Mouse (Mus musculus) liver, adult (tissue): ENCODE measurements around the gene Trappc11.
A peak's percentile ranks its signal among the peaks of the same experiment; 100 is the strongest.

Experiments used
- GATA4 ChIP-seq: IDR thresholded peaks from 2 replicates; pipeline ENCODE4 v1.6.1; 2014; ENCODE audit warnings: mild to moderate bottlenecking, low read length; ENCODE audit not compliant: insufficient replicate concordance

Gene Trappc11

DNA sequence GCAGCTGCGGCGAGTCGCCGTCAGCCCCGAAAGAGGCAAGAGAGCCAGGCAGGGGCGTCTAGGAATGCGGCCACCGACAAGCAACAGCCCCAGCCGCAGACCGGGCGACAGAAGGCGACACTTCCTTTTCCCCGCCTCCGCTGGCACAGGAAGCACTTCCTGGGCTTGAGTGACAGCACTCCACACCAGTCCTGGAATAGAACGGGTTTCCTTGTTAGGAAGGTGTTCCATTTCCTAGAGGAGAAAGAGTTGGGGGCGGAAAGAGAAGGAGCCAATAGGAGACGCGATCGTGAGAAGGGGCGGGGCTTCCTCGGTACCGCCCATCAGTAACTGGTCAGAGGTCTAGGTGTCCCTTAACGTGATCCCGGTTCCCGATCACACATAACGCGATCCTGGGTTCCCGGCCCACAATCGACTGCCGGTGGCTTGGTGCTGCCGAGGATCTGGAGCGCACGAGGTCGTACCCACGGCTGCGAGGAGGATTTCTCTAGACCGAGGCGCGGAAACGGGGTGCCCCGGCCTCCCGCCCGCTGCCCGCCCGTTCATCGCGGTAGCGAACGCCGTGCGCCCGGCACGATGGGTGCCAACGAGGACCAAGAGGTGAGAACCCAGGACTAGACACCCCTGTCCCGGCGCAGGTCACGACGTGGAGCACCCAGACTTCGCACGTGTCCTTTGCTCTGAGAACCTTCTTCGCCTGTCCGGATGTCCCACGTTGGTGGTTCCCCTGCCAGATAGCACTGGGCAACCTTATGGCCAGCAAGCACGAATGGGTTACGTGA is at the start of gene Trappc11, which contains the start of gene Rwdd4a:
TSS of gene Trappc11 (minus strand) at position 127 of the 782 bp plus-strand sequence.
TSS of gene Rwdd4a (plus strand) at position 321 of the 782 bp plus-strand sequence.
- TF ChIP-seq GATA4 = peak; percentile 25; the same call in 1 of the 2 replicates

DNA sequence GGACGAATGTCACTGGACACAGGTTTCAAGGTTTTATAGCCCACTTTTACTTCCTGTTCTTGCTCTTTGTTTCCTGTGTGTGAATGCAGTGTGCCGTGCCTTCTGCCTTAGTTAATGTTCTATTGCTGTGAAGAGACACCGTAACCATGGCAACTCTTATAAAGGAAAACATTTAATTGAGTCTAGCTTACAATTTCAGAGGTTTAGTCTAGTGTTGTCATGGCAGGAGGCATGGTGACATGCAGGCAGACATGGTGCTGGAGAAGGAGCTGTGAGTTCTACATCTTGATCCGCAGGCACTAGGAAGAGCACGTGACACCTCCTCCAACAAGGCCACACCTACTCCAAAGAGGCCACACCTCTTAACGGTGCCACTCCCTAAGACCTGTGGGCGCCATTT is 48.2 kb upstream of the Trappc11 start:
- no peak for TF ChIP-seq GATA4

DNA sequence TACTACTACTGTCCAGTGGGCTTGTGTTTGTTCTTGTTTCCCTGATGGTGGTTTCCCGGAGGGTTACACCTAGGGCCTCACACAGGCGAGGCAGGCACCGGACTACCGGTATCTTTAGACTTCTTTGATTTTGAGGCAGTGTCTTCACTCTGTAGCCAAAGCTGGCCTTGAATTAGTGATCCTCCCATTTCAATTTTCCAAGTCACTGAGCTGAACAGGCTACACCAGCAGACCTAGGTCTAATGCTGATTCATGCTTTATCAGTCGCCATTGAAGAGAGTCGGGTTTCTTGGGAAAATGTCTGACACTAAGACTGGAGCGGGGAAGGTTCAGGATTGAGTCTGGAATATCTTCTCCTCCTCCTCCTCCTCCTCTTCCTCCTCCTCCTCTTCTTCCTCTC is 40.2 kb upstream of the Trappc11 start:
- TF ChIP-seq GATA4 = no peak

DNA sequence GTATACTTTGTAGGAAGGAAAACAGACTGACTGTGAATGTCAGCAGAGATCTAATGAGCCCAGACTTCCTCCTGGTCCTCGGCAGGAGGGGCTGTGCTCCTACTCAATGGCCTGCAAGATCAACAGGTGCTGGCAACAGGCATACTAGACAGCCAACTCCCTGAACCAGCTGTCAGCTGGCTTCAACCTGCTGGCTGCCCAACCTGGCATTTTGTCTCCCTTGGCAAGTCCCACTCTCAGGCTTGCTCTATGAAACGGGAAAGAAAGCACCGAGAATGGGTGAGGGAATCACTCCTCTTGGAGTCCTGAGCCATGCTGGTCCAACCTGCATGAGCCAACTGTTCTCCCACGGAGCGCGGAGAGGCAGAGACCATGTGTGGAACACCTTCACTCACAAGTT is 36.9 kb upstream of the Trappc11 start:
- no peak for TF ChIP-seq GATA4

DNA sequence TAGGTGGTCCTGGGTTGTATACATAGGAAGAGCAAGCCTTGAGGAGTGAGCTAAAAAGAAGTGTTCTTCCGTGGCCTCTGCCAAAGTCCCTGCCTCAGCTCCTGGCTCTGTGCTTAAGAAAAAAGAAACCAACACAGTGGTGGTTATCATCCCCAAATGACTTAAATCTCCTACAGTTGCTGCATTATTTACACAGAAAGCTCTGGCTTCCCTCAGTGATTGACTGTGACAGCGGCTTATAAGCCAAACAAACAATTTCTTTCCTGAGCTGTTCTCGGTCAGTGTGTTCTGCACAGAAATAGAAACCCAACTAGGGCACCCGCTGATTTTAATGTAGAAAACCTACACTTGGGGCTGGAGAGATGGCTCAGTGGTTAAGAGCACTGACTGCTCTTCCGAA is 34.8 kb upstream of the Trappc11 start:
- TF ChIP-seq GATA4 = no peak

DNA sequence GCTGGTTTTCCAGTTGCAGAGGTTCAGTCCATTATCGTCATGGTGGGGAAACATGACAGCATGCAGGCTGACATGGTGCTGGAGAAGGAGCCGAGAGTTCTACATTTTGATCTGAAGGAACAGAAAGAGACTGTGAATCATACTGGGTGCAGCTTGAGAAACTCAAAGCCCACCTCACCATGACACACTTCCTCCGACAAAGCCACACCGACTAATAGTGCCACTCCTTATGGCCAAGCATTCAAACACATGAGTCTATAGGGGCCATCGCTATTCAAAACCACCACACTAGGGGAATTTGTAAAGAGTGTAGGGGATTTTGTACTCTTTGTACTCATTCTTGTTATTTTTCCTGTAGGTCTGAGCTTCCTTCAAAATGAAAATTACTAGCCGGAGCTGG is 33.3 kb upstream of the Trappc11 start:
- no peak for TF ChIP-seq GATA4

DNA sequence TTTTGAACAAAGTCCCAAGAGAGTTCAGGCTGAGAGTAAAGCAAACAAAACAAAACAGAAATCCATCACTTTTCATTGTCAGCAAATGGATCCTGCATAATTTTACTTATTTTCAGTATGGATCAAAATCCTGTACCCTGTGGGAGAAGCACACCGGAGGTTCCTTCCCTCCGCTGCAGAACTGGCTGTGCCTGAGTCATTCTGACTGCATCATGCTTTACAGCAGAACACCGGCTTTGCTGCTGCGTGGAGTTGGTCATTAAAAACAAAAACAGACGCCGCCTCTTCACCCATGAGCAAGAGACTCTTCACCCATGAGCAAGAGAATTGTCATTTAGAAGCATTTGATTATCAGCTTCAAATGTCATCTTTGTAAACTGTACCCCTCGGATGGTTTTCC is 27.5 kb upstream of the Trappc11 start:
- no peak for TF ChIP-seq GATA4

DNA sequence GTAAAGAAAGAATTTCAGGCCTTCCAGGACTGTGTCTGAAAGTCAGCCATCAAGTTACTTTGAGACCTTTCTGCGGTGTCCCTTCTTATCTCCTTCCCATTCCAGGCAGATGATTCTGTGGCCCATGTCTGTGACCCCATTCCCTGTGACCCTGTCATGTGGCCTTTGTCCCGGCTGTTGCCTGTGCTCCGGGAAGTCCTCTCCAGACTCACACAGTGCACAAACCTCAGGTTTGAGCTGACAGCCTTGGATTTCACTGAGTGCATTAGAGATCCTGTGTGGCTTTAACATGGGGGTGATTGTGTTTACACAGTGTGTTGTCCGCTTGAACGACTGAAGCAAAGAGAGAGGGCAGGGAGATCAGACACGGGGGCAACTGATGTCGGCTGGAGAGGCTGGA is 25.0 kb upstream of the Trappc11 start:
- no peak for TF ChIP-seq GATA4

DNA sequence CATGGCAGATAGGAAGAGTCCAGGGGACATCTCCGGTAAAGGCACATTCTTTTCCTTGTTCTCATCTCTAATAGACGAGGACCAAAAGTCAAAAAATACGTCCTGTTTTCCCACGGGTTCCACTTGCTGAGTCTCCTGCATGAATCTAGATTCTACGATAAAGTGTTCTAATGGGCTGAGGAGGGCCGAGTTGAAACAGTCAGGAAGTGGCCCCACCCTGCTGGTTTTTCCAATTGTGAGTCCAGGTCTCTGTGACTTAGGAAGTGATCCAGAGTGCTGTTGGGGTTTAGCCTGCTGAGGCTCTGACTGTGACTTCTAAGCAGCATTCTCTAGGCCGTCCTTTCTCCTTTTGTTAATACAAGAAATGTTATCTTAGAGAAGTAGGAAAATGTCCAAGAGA is 23.2 kb upstream of the Trappc11 start:
- no peak for TF ChIP-seq GATA4

DNA sequence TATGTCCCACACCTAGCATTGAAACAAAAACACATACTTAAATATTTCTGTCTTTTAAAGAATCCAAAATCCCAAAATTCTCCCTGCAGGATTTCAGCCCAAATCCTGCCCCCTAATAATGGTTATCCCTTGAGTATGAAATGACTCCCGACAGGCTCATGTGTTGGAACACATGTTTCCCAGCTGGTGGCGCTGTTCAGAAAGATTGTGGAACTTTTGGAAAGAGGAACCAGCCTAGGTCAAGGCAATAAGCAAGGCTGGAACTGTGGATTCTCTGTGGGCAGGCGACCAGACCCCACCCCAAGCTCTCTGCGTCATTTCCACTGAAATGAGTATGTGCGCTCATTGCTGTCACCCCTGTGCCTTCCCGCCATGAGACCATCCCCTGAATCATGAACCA is 20.3 kb upstream of the Trappc11 start:
- no peak for TF ChIP-seq GATA4

DNA sequence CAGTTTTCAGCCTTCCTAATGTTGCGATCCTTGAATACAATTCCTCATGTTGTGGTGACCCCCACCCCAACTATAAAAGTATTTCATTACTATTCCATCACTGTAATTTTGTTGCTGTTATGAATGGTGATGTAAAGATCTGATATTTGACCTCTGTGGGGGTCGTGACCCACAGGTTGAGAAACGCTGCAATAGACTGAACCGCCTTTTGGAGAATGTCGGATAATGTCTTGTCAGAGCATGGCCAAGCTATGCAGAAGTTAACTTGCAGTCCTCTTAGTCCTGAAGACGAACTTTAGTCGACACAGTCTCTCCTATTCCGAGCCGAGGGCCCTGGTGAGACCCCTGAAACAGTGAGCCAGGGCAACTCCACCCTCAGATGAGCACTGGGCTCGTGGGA is 13.8 kb upstream of the Trappc11 start:
- no peak for TF ChIP-seq GATA4

DNA sequence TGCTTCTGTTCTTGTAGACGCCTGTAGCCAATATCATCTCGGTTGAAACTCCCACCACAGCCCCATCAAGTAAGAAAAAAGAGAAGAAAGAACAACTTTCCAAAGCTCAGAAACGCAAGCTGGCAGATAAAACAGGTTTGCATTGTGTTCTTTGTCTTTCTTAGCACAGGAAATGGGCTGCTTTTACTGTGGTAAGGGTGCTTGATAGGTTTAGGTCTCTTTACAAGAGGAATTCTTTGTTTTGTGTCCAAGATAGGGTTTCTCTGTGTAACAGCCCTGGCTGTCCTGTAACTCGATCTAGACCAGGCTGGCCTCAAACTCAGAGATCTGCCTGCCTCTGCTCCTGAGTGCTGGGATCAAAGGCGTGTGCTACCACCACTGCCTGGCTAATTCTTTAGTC is 10.8 kb upstream of the Trappc11 start:
- TF ChIP-seq GATA4 = no peak

DNA sequence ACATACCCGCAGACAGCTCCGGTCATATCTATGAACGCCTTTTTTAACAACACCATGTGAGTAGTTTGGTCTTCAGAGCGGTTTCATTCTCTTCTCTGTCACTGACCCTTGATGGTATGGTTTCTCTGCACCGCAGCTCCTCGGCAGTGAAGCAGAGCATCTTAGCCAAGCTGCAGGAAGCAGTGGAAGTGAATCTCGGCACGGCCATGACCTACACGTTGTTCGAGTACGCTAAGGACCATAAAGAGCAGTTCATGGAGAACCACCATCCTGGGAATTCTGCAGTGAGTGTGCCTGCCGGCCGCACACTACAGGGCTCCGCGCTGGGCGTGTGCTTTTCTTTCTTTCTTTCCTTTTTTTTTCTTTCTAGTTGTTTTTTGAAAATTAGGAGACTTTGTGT is 9.5 kb upstream of the Trappc11 start:
- TF ChIP-seq GATA4 = no peak

DNA sequence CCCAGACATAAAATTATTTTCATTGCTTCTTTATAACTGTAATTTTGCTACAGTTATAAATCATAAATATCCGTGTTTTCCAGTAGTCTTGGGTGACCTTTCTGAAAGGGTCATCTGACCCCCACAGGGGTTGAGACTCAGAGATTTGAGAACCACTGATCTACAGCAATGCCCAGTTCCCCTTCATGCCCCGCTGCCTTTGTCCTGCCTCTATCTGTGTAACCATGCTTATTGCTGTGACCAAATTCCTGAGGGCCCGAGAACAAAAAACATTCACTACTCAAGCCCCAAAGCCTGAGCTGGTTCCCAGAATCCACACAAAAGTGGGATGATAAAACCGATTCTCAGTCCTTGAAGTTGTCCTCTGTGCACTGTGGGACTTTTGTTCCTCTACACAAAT is 5.1 kb upstream of the Trappc11 start:
- no peak for TF ChIP-seq GATA4

DNA sequence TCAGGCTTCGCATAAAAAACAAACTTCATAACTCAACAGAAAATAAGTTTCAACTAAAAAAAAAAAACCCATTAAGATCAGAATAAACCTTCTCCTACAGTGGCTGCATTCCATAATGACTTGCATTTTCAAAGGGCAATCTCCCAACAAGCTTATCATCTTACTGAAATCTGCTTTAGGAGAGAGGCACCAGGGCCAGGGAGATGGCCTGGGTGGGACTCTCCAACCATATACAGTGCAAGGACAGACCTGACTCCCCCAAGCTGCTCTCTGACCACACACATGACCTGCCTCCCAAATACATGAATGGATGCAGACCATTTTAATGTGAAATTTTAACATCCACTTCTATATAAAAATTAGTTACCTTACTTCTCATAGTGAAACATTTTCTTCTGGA is 5.2 kb downstream of the Trappc11 start:
- no peak for TF ChIP-seq GATA4

DNA sequence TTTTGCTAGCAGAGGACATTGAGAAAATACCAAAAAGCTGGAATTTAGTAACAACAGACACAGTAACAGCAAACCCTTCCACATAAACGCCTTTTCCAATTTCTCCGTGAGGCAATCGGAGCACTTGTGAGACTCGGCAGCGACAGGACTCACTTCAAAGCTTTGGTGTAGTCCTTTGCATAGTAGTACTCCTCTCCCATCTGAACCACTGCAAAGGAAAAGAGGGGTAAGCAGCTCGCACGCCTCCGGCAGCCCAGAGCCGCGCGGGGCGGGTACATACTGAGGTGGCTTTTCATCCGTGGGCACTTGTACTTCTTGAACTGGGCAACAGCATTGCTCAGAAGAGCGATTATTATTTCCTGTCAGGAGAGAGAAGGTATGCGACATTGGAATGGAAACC is 19.7 kb downstream of the Trappc11 start:
- TF ChIP-seq GATA4 = no peak

DNA sequence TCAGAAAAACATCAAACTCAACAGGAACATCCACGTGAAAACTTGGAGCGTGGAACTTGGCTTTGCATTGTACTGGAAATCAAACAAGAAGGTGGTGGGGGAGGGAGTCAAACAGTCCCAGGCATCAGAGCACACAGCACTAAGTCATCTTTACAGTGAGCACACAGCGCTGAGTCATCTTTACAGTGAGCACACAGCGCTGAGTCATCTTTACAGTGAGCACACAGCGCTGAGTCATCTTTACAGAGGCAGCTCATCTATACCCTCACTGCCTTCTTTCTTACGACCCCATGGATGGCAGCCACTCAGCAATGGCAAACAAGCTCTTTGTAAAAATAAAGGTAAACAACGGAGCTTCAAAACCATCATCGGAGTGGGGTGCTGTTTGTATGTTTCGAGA is 22.3 kb downstream of the Trappc11 start:
- TF ChIP-seq GATA4 = no peak
